Mouse (Mus musculus) heart, embryonic 12.5 days (tissue): ENCODE data around the gene Zfp738. TPM values are rescaled to one million over a fixed set of nuclear protein-coding genes. Genes with fewer than 3 reads are reported as not detected.
A peak's percentile ranks its signal among the peaks of the same experiment; 100 is the strongest.
"Not testable (repeated sequence)": the region's sequence is repeated elsewhere in the genome, so short reads cannot be mapped to it uniquely, and the experiment has no call there.

Source experiments
- ATAC-seq: fragments of 200-750 bp; cut with Nextera tagmentation; 2 replicates; pipeline ENCODE4 v1.8.0; 2017; ENCODE audit warnings: moderate TSS enrichment, moderate library complexity; ENCODE audit not compliant: insufficient number of reproducible peaks, low FRiP score
- H3K27ac ChIP-seq: fragments of 300-500 bp; sonication (generic); 2 replicates; pipeline ENCODE4 v1.5.1; 2016; ENCODE audit warnings: mild to moderate bottlenecking, moderate library complexity; ENCODE audit not compliant: poor library complexity, severe bottlenecking
- H3K27me3 ChIP-seq: fragments of 300-500 bp; sonication (generic); replicated peaks from 2 replicates; pipeline ENCODE4 v1.6.1; 2016; ENCODE audit warnings: mild to moderate bottlenecking, moderate library complexity
- H3K36me3 ChIP-seq: fragments of 300-500 bp; sonication (generic); 2 replicates; pipeline ENCODE4 v1.6.1; 2016; ENCODE audit warnings: mild to moderate bottlenecking, moderate library complexity
- H3K4me1 ChIP-seq: fragments of 300-500 bp; sonication (generic); replicated peaks from 2 replicates; pipeline ENCODE4 v1.6.1; 2016; ENCODE audit warnings: mild to moderate bottlenecking
- H3K4me2 ChIP-seq: fragments of 300-500 bp; sonication (generic); 2 replicates; pipeline ENCODE4 v1.6.1; 2016; ENCODE audit warnings: mild to moderate bottlenecking, moderate library complexity
- H3K4me3 ChIP-seq: fragments of 300-500 bp; sonication (generic); 2 replicates; pipeline ENCODE4 v1.5.1; 2016; ENCODE audit warnings: mild to moderate bottlenecking
- H3K9ac ChIP-seq: fragments of 300-500 bp; sonication (generic); 2 replicates; pipeline ENCODE4 v1.6.1; 2016; ENCODE audit warnings: mild to moderate bottlenecking, moderate library complexity
- H3K9me3 ChIP-seq: fragments of 300-500 bp; sonication (generic); replicated peaks from 2 replicates; pipeline ENCODE4 v1.6.1; 2016; ENCODE audit warnings: mild to moderate bottlenecking, moderate library complexity
- WGBS: fragments of 180-500 bp; shearing (Covaris S2); methylation state at CpG from one replicate; pipeline ENCODE4 v1.1.7; 2016; 5-methylcytosine and 5-hydroxymethylcytosine counted together
- polyA plus RNA-seq: library from polyadenylated mRNA; unstranded; fragments of >200 nt; fragmentation: Nextera tagmentation; extraction: Ambion mirVana; gene quantifications from 2 replicates; pipeline ENCODE4 v1.2.1, GENCODE M21; 2016

Gene Zfp738
- polyA plus RNA-seq, result 7.5 and 7.8 TPM in 2 replicates

DNA sequence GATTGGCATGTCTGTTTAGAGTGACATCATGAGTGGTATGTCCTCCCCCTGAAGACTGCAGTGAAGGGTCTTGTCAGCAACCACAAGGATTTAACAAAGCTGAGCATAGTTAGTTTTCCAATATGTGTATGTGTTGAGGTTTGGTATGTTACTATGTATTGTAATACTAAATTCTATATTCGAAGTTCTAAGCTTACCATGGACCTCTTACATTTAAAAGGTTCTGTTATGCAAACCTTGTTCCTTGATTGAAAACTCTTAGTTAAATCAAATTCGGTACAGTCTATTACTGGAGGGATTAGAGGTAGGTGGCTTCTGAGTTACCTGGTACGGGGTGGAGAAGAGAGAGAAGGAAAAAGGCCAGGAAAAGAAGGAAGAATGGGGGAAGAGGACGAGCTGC is at the start of gene Zfp738:
Gene Zfp738, minus strand, starts transcription at position 101 of the 400 bp plus-strand sequence.
- Histone ChIP-seq H3K4me2 (no peak within 1 kb of the TSS), H3K27ac (no peak within 1 kb of the TSS), H3K4me1 (0 out of 2 replicates have a peak, but pooled peaks cover 2% of the 10 kb centered on the region), H3K27me3 (no peaks in the 10 kb centered on the region), H3K4me3 (no peak within 1 kb of the TSS), H3K36me3 (no peaks in the 10 kb centered on the region), H3K9ac (no peak within 1 kb of the TSS), H3K9me3 (no peaks in the 10 kb centered on the region)
- ATAC-seq, result no peak
- 72% methylated on average over 4 of the region's 4 CpGs for WGBS

DNA sequence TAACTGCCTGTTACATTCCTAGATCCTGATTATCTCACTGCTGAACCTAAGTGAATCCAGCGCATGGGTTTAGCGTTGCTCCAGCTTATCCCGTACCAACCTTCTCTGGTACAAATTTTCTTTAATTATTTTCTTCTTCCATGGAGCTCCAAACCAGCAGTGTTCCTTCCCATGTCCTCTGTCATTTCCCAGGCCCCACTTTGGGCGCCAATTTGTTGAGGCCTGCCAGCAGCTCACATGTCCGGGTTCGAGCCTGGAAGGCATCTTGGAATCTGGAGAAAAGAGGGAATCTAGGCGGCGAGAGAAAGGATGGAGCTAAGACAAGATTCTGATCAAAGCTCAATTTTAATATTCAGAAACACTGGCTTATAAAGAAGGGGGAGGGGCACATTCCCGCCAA is 47.5 kb upstream of the Zfp738 start:
- not testable (repeated sequence) for H3K27ac ChIP-seq, H3K4me2 ChIP-seq, ATAC-seq, H3K4me1 ChIP-seq, H3K36me3 ChIP-seq, H3K9ac ChIP-seq, H3K4me3 ChIP-seq, H3K27me3 ChIP-seq
- peaks cover 24% of the 10 kb centered on the region for H3K9me3 ChIP-seq
- 90% methylated on average over 9 of the region's 9 CpGs for WGBS

DNA sequence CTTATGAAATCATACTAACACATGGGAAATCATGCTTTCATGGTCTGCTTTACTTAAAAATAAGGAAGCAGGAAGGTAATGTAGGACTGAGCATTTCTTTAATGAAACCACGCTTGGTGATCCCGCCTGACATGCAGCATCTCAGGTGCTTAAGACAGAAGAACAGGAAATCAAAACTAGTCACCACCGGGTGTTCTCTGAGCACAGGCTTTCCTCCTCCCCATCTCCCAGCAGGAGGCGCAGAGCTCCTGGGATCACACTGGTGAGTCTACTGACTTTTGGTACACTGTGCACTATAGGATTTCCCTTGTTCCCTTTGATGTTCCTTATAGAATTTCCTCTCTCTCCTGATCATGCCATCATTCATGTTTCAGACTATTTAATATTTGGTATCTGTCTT is 42.6 kb upstream of the Zfp738 start:
- not testable (repeated sequence) for H3K4me1 ChIP-seq, H3K36me3 ChIP-seq, H3K27ac ChIP-seq, H3K27me3 ChIP-seq, H3K9ac ChIP-seq
- WGBS, result 56% methylated on average over 4 of the region's 4 CpGs
- peak; percentile 72 for ATAC-seq
- Histone ChIP-seq H3K9me3 (peaks cover 16% of the 10 kb centered on the region), H3K4me2 (peak overlapping the region; percentile 73), H3K4me3 (peak overlapping the region; percentile 85)

DNA sequence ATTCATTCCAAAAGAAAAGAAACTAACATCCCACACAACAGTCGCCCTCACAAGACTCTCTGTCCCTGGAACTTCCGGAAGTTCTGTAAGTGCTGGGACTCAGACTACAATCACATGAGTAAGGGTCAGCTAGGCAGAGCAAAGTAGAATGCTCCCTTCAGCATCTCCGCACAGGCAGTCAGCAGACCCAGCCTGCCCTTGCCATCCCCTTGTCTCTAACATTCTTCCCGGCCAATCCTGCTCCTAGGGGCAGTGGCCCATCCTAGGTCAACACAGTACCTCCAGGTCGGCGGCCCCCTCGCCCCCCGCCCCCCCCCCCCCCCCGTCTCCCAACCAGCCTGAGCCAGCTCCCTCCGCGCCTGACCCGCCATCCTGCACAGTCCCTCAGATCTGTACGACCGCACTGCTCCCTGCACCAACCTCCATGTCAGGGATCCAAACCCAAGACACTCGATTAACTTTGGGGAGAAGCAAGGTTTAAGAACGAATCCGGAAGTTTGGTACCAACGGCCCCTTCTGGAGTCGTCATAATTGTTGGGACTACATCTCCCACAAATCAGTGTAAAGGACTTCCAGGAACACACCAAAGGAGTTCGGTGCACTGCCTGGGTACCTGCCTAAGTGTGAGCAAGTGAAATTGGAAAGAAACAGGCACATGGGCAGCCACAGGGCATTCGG is 41.9 kb upstream of the Zfp738 start, which contains the start of gene Zfp65:
Gene Zfp65, minus strand, starts transcription at position 533 of the 678 bp plus-strand sequence.
- peaks cover 11% of the 10 kb centered on the region for H3K9me3 ChIP-seq
- 6% methylated on average over 19 of the region's 21 CpGs for WGBS
- peak within 1 kb of the TSS; percentile 84 for H3K9ac ChIP-seq
- H3K36me3 ChIP-seq, result no peaks in the 10 kb centered on the region
- H3K4me3 ChIP-seq, result peak within 1 kb of the TSS; percentile 85
- peak; percentile 74 for ATAC-seq
- H3K4me2 ChIP-seq, result peak within 1 kb of the TSS; percentile 73
- 0 out of 2 replicates have a peak, but pooled peaks cover 3% of the 10 kb centered on the region for H3K4me1 ChIP-seq
- no peaks in the 10 kb centered on the region for H3K27me3 ChIP-seq
- H3K27ac ChIP-seq, result peak within 1 kb of the TSS; percentile 58; the same call in 1 of the 2 replicates

DNA sequence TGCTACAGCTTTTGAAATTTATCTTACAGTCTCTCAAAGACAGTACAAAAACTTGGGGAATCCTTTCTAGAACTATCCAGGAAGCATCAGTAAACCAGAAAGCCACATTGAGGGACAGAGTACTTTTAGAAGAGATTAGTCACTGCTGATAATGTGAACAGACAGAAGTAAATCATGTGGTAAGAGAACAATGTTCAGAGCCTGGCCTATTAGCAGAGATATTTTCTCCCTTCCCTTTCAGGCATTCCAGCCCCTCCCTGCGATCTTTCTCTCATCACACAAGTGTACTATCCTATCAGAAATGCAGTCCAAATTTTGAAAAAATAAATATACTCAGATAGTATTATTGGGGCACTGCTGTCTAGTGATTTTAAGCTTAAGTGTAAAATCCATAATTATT is 41.2 kb upstream of the Zfp738 start:
- peak overlapping the region; percentile 73 for H3K4me2 ChIP-seq
- no peaks in the 10 kb centered on the region for H3K36me3 ChIP-seq
- 0 out of 2 replicates have a peak, but pooled peaks cover 5% of the 10 kb centered on the region for H3K4me1 ChIP-seq
- WGBS, result 72% methylated on average over 1 of the region's 1 CpGs
- H3K9me3 ChIP-seq, result 0 out of 2 replicates have a peak, but pooled peaks cover 4% of the 10 kb centered on the region
- H3K9ac ChIP-seq, result no peak overlapping the region
- H3K4me3 ChIP-seq, result peak overlapping the region; percentile 85
- no peak for ATAC-seq
- H3K27me3 ChIP-seq, result no peaks in the 10 kb centered on the region
- H3K27ac ChIP-seq, result no peak overlapping the region

DNA sequence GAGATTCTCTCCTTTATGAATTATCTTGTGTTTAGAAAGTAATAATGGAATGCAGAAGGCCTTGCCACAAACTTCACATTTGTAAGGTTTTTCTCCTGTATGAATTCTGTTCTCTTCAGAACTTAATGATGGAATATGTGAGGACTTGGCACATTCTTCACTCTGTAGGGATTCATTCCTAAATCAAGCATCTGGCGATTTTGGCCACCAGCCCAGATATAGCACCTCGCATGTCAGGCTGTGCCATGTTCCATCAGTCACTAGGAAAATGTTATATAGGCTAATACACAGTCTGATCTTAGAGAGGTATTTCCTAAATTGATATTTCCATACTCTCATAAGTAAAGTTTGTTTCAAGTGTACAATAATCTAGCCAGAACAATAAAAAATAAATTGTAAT is 38.5 kb upstream of the Zfp738 start:
- not testable (repeated sequence) for H3K4me1 ChIP-seq, H3K27me3 ChIP-seq, H3K9ac ChIP-seq, H3K9me3 ChIP-seq, ATAC-seq, H3K4me2 ChIP-seq, H3K36me3 ChIP-seq, H3K4me3 ChIP-seq, H3K27ac ChIP-seq
- WGBS, result 81% methylated on average over 2 of the region's 2 CpGs

DNA sequence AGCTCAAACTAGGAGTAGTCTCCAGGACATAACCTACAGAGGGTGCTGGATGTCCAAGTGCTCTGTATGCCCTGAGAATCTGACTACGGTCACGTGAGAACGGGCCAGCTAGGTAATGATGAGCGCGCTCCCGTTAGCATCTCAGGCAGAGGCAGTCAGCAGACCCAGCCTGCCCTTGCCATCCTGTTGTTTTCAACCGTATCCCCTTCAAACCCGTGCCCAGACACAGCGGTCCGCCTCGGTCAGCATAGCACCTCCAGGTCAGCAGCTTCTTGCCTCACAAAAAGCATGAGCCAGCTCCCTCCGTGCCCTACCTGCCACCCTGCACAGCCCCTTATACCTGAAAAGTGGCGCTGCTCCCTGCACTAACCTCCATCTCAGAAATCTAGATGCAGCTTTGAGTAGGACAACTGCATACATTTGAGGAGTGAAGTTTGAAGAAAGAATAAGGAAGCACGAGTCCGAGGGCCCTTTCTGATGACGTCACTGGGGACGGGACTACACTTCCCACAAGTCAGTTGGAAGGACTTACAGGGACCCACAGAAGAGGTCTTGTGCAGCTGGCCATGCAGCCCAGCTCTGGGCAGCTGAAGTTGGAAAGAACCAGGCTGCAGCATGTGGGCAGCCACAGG is 37.1 kb upstream of the Zfp738 start:
- Histone ChIP-seq H3K27ac (peak overlapping the region; percentile 54; the same call in 1 of the 2 replicates), H3K4me1 (0 out of 2 replicates have a peak, but pooled peaks cover 3% of the 10 kb centered on the region), H3K36me3 (0 out of 2 replicates have a peak, but pooled peaks cover 3% of the 10 kb centered on the region), H3K27me3 (no peaks in the 10 kb centered on the region), H3K9me3 (no peaks in the 10 kb centered on the region), H3K4me2 (peak overlapping the region; percentile 87), H3K4me3 (peak overlapping the region; percentile 97), H3K9ac (peak overlapping the region; percentile 88)
- ATAC-seq, result peak; percentile 95
- under 1% methylated on average over 17 of the region's 17 CpGs for WGBS

DNA sequence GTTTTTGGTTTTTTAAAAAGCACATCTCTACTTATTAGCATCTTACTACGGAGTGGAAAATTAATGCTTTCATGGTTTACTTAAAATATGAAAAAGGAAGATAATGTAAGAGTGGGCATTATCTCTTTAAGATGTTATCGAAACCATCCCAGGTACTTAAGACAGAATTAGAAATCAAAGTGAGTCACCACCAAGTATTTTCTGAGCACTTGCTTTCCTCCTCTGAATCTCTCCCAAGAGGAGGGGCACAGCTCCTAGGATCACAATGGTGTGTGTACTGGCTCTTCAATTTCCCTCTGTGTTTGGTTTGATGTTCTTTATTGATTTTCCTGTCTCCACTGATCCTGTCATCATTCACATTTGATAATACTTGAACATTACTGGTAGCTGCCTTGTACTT is 3.0 kb downstream of the Zfp738 start:
- H3K4me1 ChIP-seq, H3K27me3 ChIP-seq, H3K9ac ChIP-seq, H3K27ac ChIP-seq, H3K36me3 ChIP-seq, H3K9me3 ChIP-seq: not testable (repeated sequence)
- peak overlapping the region; percentile 86; the same call in 1 of the 2 replicates for H3K4me2 ChIP-seq
- WGBS, result 79% methylated on average over 2 of the region's 2 CpGs
- peak overlapping the region; percentile 93 for H3K4me3 ChIP-seq
- 0 out of 2 replicates have a peak, but pooled peaks have one; percentile 20 for ATAC-seq

DNA sequence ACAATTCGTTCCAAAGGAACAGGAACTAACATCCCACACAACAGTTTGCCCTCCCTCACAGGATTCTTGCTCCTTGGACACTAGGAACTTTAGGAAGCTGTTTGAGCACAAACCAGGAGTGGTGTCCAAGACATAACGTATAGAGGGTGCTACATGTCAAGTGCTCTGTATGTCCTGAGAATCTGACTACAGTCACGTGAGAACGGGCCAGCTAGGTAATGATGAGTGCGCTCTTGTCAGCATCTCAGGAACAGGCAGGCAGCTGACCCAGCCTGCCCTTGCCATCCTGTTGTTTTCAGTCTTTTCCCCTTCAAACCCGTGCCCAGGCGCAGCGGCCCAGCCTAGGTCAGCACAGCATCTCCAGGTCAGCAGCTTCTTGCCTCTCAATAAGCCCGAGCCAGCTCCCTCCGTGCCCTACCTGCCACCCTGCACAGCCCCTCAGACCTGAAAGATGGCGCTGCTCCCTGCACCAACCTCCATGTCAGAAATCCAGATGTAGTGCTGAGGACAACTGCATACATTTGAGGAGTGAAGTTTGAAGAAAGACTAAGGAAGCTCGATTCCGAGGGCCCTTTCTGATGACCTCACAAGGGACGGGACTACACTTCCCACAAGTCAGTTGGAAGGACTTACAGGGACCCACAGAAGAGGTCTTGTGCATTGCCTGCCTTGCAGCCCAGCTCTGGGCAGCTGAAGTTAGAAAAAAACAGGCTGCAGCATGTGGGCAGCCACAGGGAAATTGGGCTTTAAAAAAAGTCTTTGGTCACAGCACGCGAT is 3.7 kb downstream of the Zfp738 start:
- Histone ChIP-seq H3K9ac (peak overlapping the region; percentile 86), H3K4me2 (peak overlapping the region; percentile 86), H3K4me3 (peak overlapping the region; percentile 93)
- not testable (repeated sequence) for H3K9me3 ChIP-seq, H3K27me3 ChIP-seq, H3K36me3 ChIP-seq, H3K4me1 ChIP-seq, H3K27ac ChIP-seq
- 20% methylated on average over 16 of the region's 16 CpGs for WGBS
- peak; percentile 100 for ATAC-seq

DNA sequence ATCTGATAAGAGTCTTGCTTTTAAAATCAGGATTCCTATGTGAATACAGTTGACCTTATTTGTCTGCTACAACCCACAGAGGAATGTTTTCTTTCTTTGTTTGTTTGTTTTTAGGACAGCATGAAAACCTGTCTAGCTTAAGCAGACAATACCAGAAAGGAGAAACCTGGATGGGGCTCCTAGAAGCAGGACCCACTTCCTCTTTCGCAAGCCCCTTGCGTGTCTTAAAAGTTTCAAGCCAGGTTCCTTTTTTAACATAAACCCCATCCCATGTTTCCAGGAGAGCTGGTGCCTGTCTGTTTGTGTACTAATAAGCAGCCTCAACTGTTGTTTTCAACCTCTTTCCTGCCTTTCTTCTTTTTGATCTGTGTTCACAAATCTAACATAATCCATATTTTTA is 12.0 kb downstream of the Zfp738 start:
- WGBS, result 91% methylated on average over 2 of the region's 2 CpGs
- no peak overlapping the region for H3K9ac ChIP-seq
- no peak overlapping the region for H3K4me3 ChIP-seq
- H3K27ac ChIP-seq, result no peak overlapping the region
- no peaks in the 10 kb centered on the region for H3K4me1 ChIP-seq
- H3K4me2 ChIP-seq, result no peak overlapping the region
- H3K36me3 ChIP-seq, result peaks cover 7% of the 10 kb centered on the region
- H3K27me3 ChIP-seq, result no peaks in the 10 kb centered on the region
- no peak for ATAC-seq
- no peaks in the 10 kb centered on the region for H3K9me3 ChIP-seq

DNA sequence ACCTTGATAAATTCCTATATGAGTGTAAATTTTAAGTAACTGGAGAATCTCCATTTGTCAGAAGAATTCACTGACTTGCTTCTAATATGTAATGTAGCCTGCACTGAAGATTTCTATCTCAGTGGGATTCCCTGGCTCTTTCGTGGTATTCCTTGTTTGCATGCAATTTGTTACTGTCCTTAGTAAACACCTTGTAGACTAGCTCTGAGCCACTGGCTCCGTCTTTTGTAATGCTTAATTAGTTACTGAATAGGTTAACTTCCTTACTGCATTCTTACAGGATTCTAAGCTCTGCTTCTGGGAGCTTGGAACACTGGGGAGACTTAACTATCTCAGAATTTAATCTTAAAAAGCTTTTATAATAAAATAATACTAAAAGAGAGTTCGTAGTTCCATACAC is 34.4 kb downstream of the Zfp738 start:
- H3K27me3 ChIP-seq, result no peaks in the 10 kb centered on the region
- no peaks in the 10 kb centered on the region for H3K4me1 ChIP-seq
- no peaks in the 10 kb centered on the region for H3K36me3 ChIP-seq
- no peaks in the 10 kb centered on the region for H3K9me3 ChIP-seq
- H3K4me3 ChIP-seq, result no peak overlapping the region
- no peak overlapping the region for H3K4me2 ChIP-seq
- no peak overlapping the region for H3K9ac ChIP-seq
- 57% methylated on average over 3 of the region's 3 CpGs for WGBS
- no peak for ATAC-seq
- H3K27ac ChIP-seq, result no peak overlapping the region
